Mouse (Mus musculus) 3134 (cell line): ENCODE results near the gene Gm11555.
"Not testable (repeated sequence)": the region's sequence is repeated elsewhere in the genome, so short reads cannot be mapped to it uniquely, and the experiment has no call there.

Experiments used
- DNase-seq: peaks from one replicate; pipeline ENCODE4 v3.0.0-alpha.2; 2011; ENCODE audit warnings: low spot score; ENCODE audit not compliant: insufficient read length; ENCODE audit errors: extremely low read depth

Gm11555 gene

GRCm38 (mm10) chr11:99650136-99650535 is at the start of gene Gm11555:
Gene Gm11555 (minus strand): TSS chr11:99650236.
- DNase-seq = no peak

DNA sequence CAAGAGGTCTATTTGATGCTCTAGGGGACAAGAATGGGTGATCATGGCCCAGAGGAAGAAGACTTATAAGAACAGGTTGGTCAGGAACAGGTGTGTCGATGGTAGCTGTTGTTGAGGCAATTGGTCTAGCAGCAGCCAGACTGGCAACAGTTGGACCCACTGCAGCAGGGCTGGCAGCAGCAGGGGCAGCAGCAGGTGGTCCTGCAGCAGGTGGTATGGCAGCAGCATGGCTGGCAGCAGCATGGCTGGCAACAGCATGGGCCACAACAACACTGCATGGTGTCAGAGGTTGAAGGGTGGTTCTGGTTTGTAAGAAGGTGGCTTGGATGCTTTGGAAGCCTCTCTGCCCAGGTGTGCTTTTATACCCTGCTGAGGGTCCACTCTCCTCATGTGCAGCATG is 40.4 kb upstream of the Gm11555 start, which contains the start of gene Gm14190:
Gene Gm14190, minus strand, starts transcription at position 278 of the 400 bp plus-strand sequence.
- no peak for DNase-seq

- DNase-seq = not testable (repeated sequence)
Measured at GRCm38 (mm10) chr11:99685235-99685634, 35.2 kb upstream of the Gm11555 start.

- no peak for DNase-seq
Measured at GRCm38 (mm10) chr11:99683481-99683880, 33.4 kb upstream of the Gm11555 start.

GRCm38 (mm10) chr11:99665860-99666259 is 15.8 kb upstream of the Gm11555 start, which contains the start of gene Krtap4-6:
Gene Krtap4-6 (minus strand): TSS chr11:99665960.
- DNase-seq = no peak

- no peak for DNase-seq
Measured at GRCm38 (mm10) chr11:99662802-99663201, 12.8 kb upstream of the Gm11555 start.

- peak; percentile 73 for DNase-seq
Measured at GRCm38 (mm10) chr11:99659256-99659655, 9.2 kb upstream of the Gm11555 start.

GRCm38 (mm10) chr11:99658467-99659010 is 8.5 kb upstream of the Gm11555 start, which contains the start of gene Gm11563:
Gene Gm11563 (minus strand): TSS chr11:99658960.
- DNase-seq = peak; percentile 71

DNA sequence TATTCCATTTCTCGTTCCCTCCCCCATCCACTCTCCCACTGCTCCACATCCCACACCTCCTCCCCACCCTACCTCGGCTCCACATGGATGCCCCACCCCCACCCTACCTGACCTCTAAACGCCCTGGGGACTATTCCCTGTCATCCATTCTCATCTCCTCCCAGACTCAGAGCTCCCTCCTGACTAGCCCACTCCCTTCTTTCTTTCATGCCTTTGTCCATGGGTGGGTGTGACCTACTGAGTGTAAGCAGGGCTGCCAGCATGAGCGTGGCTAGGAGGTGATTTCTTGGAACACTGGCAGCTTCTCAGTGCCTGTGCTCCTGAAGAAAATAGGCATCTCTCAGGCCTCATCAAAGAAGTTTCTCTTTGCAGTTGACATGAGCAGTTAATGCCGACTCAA is 7.0 kb upstream of the Gm11555 start:
- no peak for DNase-seq

DNA sequence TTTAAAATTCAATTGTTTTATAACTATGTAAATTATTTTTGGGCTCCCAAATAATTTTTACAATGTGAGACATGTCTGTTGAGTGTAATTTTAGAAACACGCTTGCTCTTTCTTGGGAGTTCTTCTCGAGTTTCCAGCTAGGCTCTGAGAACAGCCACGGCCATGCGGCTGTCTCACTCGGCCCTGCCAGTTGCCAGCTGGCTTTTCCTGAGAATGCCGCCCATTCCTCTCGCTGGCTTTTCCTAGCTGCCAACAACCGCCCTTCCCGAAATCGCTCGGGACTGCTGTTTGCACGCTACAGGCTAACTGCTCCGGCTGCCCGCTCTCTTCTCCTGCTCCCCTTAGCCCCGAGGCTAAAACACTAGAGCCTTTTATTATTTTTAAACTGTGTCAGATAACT is 3.6 kb downstream of the Gm11555 start:
- no peak for DNase-seq

GRCm38 (mm10) chr11:99644351-99644750 is 5.7 kb downstream of the Gm11555 start:
- DNase-seq = no peak

DNA sequence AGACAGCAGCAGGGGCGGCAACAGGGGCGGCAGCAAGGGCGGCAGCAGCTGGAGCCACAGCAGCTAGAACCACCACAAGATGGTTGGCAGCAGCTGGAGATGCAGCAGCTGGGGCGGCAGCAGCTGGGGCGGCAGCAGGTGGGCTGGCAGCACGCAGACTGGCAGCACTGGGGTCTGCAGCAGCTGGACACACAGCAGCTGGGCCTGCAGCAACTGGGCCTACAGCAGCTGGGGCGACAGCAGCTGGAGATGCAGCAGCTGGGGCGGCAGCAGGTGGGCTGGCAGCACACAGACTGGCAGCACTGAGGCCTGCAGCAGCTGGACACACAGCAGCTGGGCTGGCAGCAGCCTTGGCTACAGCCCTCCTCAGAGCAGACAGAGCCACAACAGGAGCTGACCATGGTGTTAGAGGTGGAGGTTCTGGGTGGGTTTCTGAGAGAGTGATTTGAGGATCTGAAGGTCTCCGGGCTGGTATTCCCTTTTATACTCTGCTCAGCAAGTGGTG is 6.3 kb downstream of the Gm11555 start, which contains the start of gene Krtap4-7:
Gene Krtap4-7, minus strand, starts transcription at position 455 of the 505 bp plus-strand sequence.
- DNase-seq = not testable (repeated sequence)

DNA sequence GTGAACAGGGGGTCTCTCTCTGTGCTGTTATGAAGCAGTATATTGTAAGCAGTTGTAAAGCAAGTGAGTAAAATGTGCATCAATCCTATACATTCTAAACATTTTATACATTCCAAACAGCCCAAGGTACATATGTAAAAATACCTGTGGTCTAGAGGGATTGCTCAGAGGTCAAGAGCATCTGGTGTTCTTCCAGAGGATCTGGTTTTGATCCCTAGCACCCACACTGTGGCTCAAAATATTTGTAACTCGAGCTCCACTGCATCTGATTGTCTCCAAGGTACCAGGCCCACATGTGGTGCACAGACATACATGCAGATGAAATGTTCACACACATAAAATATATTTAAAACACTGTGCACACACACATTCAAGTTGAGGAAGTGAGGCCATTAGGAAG is 9.1 kb downstream of the Gm11555 start:
- DNase-seq = no peak

GRCm38 (mm10) chr11:99637086-99637485 is 12.9 kb downstream of the Gm11555 start:
- DNase-seq = no peak

DNA sequence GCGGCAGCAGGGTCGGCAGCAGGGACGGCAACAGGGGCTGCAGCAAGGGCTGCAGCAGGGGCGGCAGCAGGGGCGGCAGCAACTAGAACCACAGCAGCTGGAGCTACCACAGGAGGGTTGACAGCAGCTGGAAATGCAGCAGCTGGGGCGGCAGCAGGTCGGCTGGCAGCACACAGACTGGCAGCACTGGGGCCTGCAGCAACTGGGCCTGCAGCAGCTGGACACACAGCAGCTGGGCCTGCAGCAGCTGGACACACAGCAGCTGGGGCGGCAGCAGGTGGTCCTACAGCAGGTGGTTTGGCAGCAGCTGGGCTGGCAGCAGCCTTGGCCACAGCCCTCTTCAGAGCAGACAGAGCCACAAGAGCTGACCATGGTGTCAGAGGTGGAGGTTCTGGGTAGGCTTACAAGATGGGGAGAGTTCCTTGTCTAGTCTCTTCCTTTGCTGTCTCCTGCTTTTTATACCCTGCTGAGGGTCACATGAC is 15.3 kb downstream of the Gm11555 start, which contains the start of gene Krtap4-2:
Gene Krtap4-2, minus strand, starts transcription at position 432 of the 482 bp plus-strand sequence.
- DNase-seq = peak; percentile 27

GRCm38 (mm10) chr11:99633293-99633692 is 16.7 kb downstream of the Gm11555 start:
- DNase-seq = no peak

DNA sequence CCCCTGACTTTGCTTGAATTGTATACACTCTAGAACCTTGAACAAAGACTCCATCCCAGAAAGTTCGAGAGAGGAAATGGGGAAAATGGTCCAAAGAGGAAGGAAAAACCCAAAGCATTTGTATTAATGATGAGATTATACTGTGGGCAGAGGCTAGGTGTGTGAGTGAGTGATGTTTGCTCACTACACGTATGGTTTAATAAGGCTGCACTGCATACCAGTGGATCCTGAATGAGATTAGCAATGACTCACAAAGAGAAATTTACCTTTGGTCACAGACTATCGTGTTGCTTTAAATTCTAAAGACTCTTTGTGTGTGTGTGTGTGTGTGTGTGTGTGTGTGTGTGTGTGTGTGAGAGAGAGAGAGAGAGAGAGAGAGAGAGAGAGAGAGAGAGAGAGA is 19.1 kb downstream of the Gm11555 start:
- DNase-seq = no peak

- DNase-seq = no peak
Measured at GRCm38 (mm10) chr11:99628138-99628537, 21.9 kb downstream of the Gm11555 start, which contains the start of gene Krtap4-1. Gene Krtap4-1 (minus strand): TSS chr11:99628238.

DNA sequence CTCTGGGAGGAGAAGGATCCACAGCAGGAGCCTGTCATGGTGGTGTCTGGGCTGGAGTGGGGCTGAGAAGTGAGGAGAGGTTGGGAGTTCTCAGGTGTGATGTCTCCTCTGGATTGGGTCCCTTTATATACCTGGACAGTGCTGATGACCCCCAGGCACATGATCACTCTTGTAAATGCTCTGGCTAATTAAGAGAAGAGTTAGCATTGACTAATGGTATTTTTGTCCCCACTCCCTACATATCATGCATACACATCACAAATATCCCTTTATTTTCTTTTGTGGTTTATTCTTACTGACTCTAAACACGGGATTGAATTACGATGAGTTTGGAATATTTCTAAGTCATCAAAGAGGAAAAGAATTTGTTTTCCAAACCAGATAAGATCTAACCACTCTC is 29.7 kb downstream of the Gm11555 start, which contains the start of gene Gm11562:
Gene Gm11562, minus strand, starts transcription at position 101 of the 400 bp plus-strand sequence.
- no peak for DNase-seq

- peak; percentile 28 for DNase-seq
Measured at GRCm38 (mm10) chr11:99614796-99615363, 35.2 kb downstream of the Gm11555 start, which contains the start of gene Krtap2-4. Gene Krtap2-4 (minus strand): TSS chr11:99614846.

GRCm38 (mm10) chr11:99610089-99610488 is 39.9 kb downstream of the Gm11555 start, which contains the start of gene Gm11937:
Gene Gm11937 (minus strand): TSS chr11:99610189.
- not testable (repeated sequence) for DNase-seq
